Mouse (Mus musculus) liver, embryonic 15.5 days (tissue): ENCODE data around the gene Ddt. TPM values are rescaled to one million over a fixed set of nuclear protein-coding genes. Genes with fewer than 3 reads are reported as not detected.
"Not testable (repeated sequence)": the region's sequence is repeated elsewhere in the genome, so short reads cannot be mapped to it uniquely, and the experiment has no call there.

Source experiments
- ATAC-seq: fragments of 200-750 bp; cut with Nextera tagmentation; 2 replicates; pipeline ENCODE4 v1.8.0; 2017; ENCODE audit warnings: moderate number of reproducible peaks, mild to moderate bottlenecking, moderate library complexity; ENCODE audit not compliant: insufficient read depth
- H3K27ac ChIP-seq: fragments of 300-500 bp; sonication (generic); replicated peaks from 2 replicates; pipeline ENCODE4 v1.5.1; 2015; ENCODE audit warnings: mild to moderate bottlenecking, inconsistent platforms
- H3K27me3 ChIP-seq: fragments of 300-500 bp; sonication (generic); 2 replicates; pipeline ENCODE4 v1.6.1; 2015; ENCODE audit warnings: mild to moderate bottlenecking, inconsistent platforms
- H3K36me3 ChIP-seq: fragments of 300-500 bp; sonication (generic); replicated peaks from 2 replicates; pipeline ENCODE4 v1.6.1; 2015; ENCODE audit warnings: moderate library complexity, mild to moderate bottlenecking, inconsistent platforms
- H3K4me1 ChIP-seq: fragments of 300-500 bp; sonication (generic); replicated peaks from 2 replicates; pipeline ENCODE4 v1.6.1; 2015; ENCODE audit warnings: inconsistent platforms
- H3K4me2 ChIP-seq: fragments of 300-500 bp; sonication (generic); 2 replicates; pipeline ENCODE4 v1.6.1; 2015; ENCODE audit warnings: moderate library complexity, mild to moderate bottlenecking, inconsistent platforms
- H3K4me3 ChIP-seq: fragments of 300-500 bp; sonication (generic); replicated peaks from 2 replicates; pipeline ENCODE4 v1.5.1; 2015; ENCODE audit warnings: mild to moderate bottlenecking, inconsistent platforms
- H3K9ac ChIP-seq: fragments of 300-500 bp; sonication (generic); 2 replicates; pipeline ENCODE4 v1.6.1; 2015; ENCODE audit warnings: moderate library complexity, mild to moderate bottlenecking, inconsistent platforms
- H3K9me3 ChIP-seq: fragments of 300-500 bp; sonication (generic); replicated peaks from 2 replicates; pipeline ENCODE4 v1.6.1; 2016; ENCODE audit warnings: inconsistent platforms
- WGBS: fragments of 180-500 bp; shearing (Covaris S2); methylation state at CpG from one replicate; pipeline ENCODE4 v1.1.7; 2015; ENCODE audit warnings: mixed read lengths; ENCODE audit not compliant: insufficient replicate concordance; 5-methylcytosine and 5-hydroxymethylcytosine counted together
- polyA plus RNA-seq: library from polyadenylated mRNA; unstranded; fragments of >200 nt; fragmentation: Nextera tagmentation; extraction: Ambion mirVana; gene quantifications from 2 replicates; pipeline ENCODE4 v1.2.1, GENCODE M21; 2015

The Ddt gene
- polyA plus RNA-seq, 1 experiment from 2014 or later: 204 TPM

- not testable (repeated sequence) for H3K4me3 ChIP-seq, H3K4me2 ChIP-seq, H3K9me3 ChIP-seq, H3K27ac ChIP-seq, H3K9ac ChIP-seq, ATAC-seq, H3K27me3 ChIP-seq, H3K36me3 ChIP-seq
- 40% methylated on average over 5 of the region's 5 CpGs for WGBS
- peaks cover 35% of the 10 kb centered on the region for H3K4me1 ChIP-seq
These were observed 5.5 kb downstream of the Ddt start for GRCm38 (mm10) chr10:75767756-75768155.

- Histone ChIP-seq H3K9ac (no peak overlapping the region), H3K4me3 (no peak overlapping the region), H3K4me2 (no peak overlapping the region), H3K27me3 (no peaks in the 10 kb centered on the region), H3K9me3 (no peaks in the 10 kb centered on the region), H3K27ac (no peak overlapping the region), H3K36me3 (peaks cover 1% of the 10 kb centered on the region; the same call in 1 of the 2 replicates), H3K4me1 (peaks cover 38% of the 10 kb centered on the region)
- 70% methylated on average over 6 of the region's 6 CpGs for WGBS
- no peak for ATAC-seq
These were observed 6.4 kb downstream of the Ddt start for GRCm38 (mm10) chr10:75766856-75767255.

- H3K9me3 ChIP-seq: no peaks in the 10 kb centered on the region
- H3K36me3 ChIP-seq: peaks cover 20% of the 10 kb centered on the region
- H3K4me3 ChIP-seq: peak overlapping the region; percentile 78
- H3K27me3 ChIP-seq: no peaks in the 10 kb centered on the region
- peak; percentile 56 for ATAC-seq
- peak overlapping the region; percentile 79 for H3K9ac ChIP-seq
- peak overlapping the region; percentile 89 for H3K4me2 ChIP-seq
- WGBS: under 1% methylated on average over 27 of the region's 27 CpGs
- peak overlapping the region; percentile 93 for H3K27ac ChIP-seq
- peaks cover 45% of the 10 kb centered on the region for H3K4me1 ChIP-seq
These were observed 8.4 kb downstream of the Ddt start for GRCm38 (mm10) chr10:75764519-75765473.

- peak; percentile 94 for ATAC-seq
- H3K4me2 ChIP-seq: peak within 1 kb of the TSS; percentile 89
- H3K27me3 ChIP-seq: no peaks in the 10 kb centered on the region
- peak within 1 kb of the TSS; percentile 79 for H3K9ac ChIP-seq
- no peaks in the 10 kb centered on the region for H3K9me3 ChIP-seq
- peaks cover 45% of the 10 kb centered on the region for H3K4me1 ChIP-seq
- H3K36me3 ChIP-seq: peaks cover 29% of the 10 kb centered on the region
- peak within 1 kb of the TSS; percentile 93 for H3K27ac ChIP-seq
- WGBS: under 1% methylated on average over 61 of the region's 61 CpGs
- peak within 1 kb of the TSS; percentile 78 for H3K4me3 ChIP-seq
These were observed 9.3 kb downstream of the Ddt start, which contains the start of gene Cabin1 for GRCm38 (mm10) chr10:75763682-75764518. Gene Cabin1 (minus strand): TSS chr10:75764341.

- peak; percentile 21; the same call in 1 of the 2 replicates for ATAC-seq
- Histone ChIP-seq H3K36me3 (peaks cover 44% of the 10 kb centered on the region), H3K27me3 (no peaks in the 10 kb centered on the region), H3K4me3 (peak overlapping the region; percentile 50), H3K9me3 (no peaks in the 10 kb centered on the region), H3K27ac (peak overlapping the region; percentile 90), H3K9ac (peak overlapping the region; percentile 20; the same call in 1 of the 2 replicates), H3K4me1 (peaks cover 42% of the 10 kb centered on the region), H3K4me2 (peak overlapping the region; percentile 89)
- 40% methylated on average over 3 of the region's 3 CpGs for WGBS
These were observed 10.8 kb downstream of the Ddt start for GRCm38 (mm10) chr10:75762413-75762812.

GRCm38 (mm10) chr10:75760311-75760710 is 12.9 kb downstream of the Ddt start:
- H3K9me3 ChIP-seq: no peaks in the 10 kb centered on the region
- no peak overlapping the region for H3K4me3 ChIP-seq
- H3K4me2 ChIP-seq: no peak overlapping the region
- H3K4me1 ChIP-seq: peaks cover 29% of the 10 kb centered on the region
- no peak for ATAC-seq
- no peaks in the 10 kb centered on the region for H3K27me3 ChIP-seq
- no peak overlapping the region for H3K27ac ChIP-seq
- no peak overlapping the region for H3K9ac ChIP-seq
- WGBS: 83% methylated on average over 3 of the region's 3 CpGs
- H3K36me3 ChIP-seq: peaks cover 58% of the 10 kb centered on the region

GRCm38 (mm10) chr10:75756719-75757118 is 16.5 kb downstream of the Ddt start:
- no peak overlapping the region for H3K9ac ChIP-seq
- 81% methylated on average over 11 of the region's 11 CpGs for WGBS
- H3K36me3 ChIP-seq: peaks cover 92% of the 10 kb centered on the region
- ATAC-seq: no peak
- peaks cover 5% of the 10 kb centered on the region for H3K4me1 ChIP-seq
- H3K27me3 ChIP-seq: no peaks in the 10 kb centered on the region
- H3K9me3 ChIP-seq: no peaks in the 10 kb centered on the region
- no peak overlapping the region for H3K27ac ChIP-seq
- no peak overlapping the region for H3K4me3 ChIP-seq
- H3K4me2 ChIP-seq: no peak overlapping the region

GRCm38 (mm10) chr10:75744017-75744416 is 29.2 kb downstream of the Ddt start:
- no peak overlapping the region for H3K27ac ChIP-seq
- H3K4me3 ChIP-seq: no peak overlapping the region
- no peak overlapping the region for H3K9ac ChIP-seq
- no peaks in the 10 kb centered on the region for H3K9me3 ChIP-seq
- no peak overlapping the region for H3K4me2 ChIP-seq
- no peaks in the 10 kb centered on the region; the same call in 1 of the 2 replicates for H3K4me1 ChIP-seq
- H3K36me3 ChIP-seq: peaks cover 99% of the 10 kb centered on the region
- peak; percentile 65 for ATAC-seq
- 45% methylated on average over 3 of the region's 3 CpGs for WGBS
- H3K27me3 ChIP-seq: no peaks in the 10 kb centered on the region

- ATAC-seq: no peak
- H3K36me3 ChIP-seq: peaks cover 99% of the 10 kb centered on the region
- H3K27ac ChIP-seq: no peak overlapping the region
- no peak overlapping the region for H3K4me2 ChIP-seq
- no peaks in the 10 kb centered on the region; the same call in 1 of the 2 replicates for H3K4me1 ChIP-seq
- H3K27me3 ChIP-seq: no peaks in the 10 kb centered on the region
- no peak overlapping the region for H3K9ac ChIP-seq
- 78% methylated on average over 12 of the region's 12 CpGs for WGBS
- H3K4me3 ChIP-seq: no peak overlapping the region
- no peaks in the 10 kb centered on the region for H3K9me3 ChIP-seq
These were observed 29.8 kb downstream of the Ddt start for GRCm38 (mm10) chr10:75743369-75743768.

GRCm38 (mm10) chr10:75740866-75741265 is 32.3 kb downstream of the Ddt start:
- Histone ChIP-seq H3K4me3 (no peak overlapping the region), H3K4me2 (no peak overlapping the region), H3K27me3 (no peaks in the 10 kb centered on the region), H3K4me1 (no peaks in the 10 kb centered on the region; the same call in 1 of the 2 replicates), H3K9me3 (no peaks in the 10 kb centered on the region), H3K9ac (no peak overlapping the region), H3K36me3 (peaks cover 98% of the 10 kb centered on the region), H3K27ac (no peak overlapping the region)
- ATAC-seq: no peak
- WGBS: 90% methylated on average over 3 of the region's 3 CpGs

GRCm38 (mm10) chr10:75725449-75725848 is 47.8 kb downstream of the Ddt start:
- Histone ChIP-seq H3K9me3 (no peaks in the 10 kb centered on the region), H3K4me2 (no peak overlapping the region), H3K9ac (no peak overlapping the region), H3K27ac (no peak overlapping the region), H3K4me3 (no peak overlapping the region), H3K4me1 (no peaks in the 10 kb centered on the region), H3K27me3 (no peaks in the 10 kb centered on the region), H3K36me3 (peaks cover 93% of the 10 kb centered on the region)
- ATAC-seq: no peak
- WGBS: 89% methylated on average over 7 of the region's 7 CpGs
